Mouse (Mus musculus) embryo, embryonic 9.5 days (tissue): ENCODE measurements at regions not wholly inside any gene's neighbourhood (a gene's known extent, or its start where the extent isn't known, plus 50 kb on each side); places are given as distances from the start of the nearest gene placed in this dataset.
A peak's percentile ranks its signal among the peaks of the same experiment; 100 is the strongest.

Experiments used
- DNase-seq: peaks from one replicate; pipeline ENCODE4 v3.0.0-alpha.2; 2017; ENCODE audit errors: extremely low spot score

DNA sequence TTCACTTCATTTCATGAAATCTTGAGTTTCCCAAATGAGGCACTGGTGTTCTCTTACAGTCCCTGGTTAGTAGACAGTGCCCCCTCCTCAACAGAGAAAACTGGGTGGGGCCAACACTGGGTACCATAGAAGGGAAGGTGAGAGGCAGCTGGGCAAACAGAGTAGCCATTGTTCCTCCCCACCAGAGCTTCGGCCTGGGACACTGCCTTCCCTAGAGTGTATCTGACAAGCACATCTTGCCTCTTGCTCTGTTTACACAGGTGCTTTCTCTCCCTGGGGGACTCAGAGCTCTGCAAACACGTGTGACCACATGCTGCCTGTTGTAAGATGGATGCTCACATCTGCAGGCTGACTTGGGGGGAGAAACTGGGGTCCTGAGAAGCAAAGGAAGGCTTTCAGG, 100.8 kb upstream of the Tnp1 start:
- DNase-seq: peak; percentile 58

DNA sequence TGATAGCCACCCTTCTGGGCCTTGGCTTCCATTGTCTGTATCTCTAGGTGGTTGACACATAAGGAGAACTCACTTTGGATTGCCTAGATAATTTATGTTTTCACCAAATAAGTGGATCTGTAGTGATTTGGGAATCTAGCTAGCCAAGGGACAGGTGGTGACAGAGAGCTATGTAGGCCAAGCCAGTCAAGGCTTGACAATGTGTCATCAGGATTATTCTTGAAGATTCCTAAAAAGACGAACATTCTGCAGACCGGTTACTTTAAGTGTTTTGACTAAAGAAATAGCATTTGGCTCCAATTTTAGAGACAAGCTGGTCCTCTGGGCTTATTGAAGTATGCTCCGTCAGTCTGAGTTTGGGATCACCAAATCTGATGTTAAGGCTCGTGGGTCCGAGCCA, 100.1 kb upstream of the Tnp1 start:
- DNase-seq: no peak

DNA sequence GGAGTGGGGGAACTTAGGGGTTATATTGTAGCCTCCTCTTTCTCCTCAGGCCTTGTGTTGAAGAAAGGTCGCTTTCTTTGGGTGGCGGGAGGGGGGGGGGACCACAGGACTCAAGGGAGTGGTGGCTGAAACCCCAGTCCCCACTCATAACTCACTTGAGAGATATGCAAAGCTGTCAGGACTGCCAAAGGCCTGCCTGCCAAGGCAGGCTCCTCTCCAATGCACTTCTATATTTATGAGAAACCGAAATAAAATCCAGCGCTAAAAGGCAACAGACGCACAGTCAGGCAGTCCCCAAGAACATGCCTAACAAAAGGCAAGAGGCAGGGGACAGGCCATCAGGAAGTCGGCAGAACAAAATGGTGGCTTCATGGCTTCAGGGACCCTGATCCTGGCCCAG, 97.4 kb upstream of the Tnp1 start:
- no peak for DNase-seq

DNA sequence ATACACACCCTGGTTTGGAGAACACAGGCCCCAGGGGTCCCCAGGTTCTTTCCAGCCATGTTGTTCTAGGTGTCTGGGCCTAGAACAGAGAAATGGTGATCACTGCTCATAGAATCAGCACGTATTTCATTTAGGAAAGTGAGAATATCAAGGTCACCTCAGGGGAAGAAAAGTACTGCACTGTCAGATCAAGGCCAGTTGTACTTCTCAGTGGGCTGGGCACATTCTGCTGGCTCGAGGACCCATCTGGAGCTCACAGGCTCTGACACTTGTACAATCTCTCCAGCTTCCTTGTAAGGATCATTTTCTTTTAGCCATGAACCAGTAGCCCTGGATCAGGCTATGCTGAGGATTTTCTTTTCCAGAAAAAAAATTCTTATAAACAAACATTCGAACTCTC, 97.0 kb upstream of the Tnp1 start:
- DNase-seq: no peak

DNA sequence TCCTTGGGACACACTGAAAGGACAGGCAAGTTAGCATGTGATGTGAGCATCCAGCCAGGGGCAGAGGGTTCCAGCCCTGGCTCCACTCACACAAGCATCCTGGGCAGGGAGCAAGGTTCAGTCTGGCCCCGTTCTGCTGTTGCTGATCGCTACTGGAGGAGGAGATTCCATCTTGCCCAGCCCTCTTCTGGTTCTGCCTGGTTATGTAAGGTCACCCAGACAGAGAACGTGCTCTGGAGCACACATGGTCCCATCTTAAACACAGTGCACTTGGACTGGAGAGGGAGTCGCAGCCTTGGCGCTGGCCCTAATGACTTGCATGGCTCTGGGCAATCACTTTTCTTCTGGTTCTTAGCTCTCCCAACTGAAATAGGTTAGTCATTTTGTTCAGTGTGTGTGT, 96.2 kb upstream of the Tnp1 start:
- no peak for DNase-seq

DNA sequence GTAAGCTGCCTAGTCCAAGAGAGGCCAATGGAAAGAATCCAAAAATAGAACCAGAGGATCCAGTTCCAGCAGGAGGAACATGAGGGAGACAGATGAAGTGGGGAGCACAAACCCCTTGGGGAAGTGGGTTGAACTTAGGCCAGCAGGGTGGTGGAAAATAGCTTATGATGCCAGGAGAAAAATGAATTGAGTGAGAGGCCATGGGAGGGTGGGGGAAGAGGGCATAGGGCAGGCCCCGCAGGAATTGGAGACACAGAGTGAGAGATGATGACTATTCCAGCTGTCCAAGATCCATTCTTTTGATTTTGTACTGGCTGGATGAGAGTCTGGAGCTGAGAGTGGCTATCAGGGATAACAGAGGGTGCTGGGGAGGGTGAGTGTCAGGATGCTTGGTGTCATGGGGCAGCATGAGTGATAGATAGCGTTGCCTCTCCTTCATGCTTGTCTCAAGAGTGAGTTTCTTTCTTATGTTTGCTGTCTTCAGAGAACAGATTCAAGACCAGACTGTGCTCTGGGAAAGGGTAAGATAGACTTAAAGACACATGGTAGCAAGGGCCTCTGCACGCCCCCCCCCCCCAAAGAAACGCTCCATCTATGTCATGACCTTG, 90.3 kb upstream of the Tnp1 start:
- DNase-seq: no peak

DNA sequence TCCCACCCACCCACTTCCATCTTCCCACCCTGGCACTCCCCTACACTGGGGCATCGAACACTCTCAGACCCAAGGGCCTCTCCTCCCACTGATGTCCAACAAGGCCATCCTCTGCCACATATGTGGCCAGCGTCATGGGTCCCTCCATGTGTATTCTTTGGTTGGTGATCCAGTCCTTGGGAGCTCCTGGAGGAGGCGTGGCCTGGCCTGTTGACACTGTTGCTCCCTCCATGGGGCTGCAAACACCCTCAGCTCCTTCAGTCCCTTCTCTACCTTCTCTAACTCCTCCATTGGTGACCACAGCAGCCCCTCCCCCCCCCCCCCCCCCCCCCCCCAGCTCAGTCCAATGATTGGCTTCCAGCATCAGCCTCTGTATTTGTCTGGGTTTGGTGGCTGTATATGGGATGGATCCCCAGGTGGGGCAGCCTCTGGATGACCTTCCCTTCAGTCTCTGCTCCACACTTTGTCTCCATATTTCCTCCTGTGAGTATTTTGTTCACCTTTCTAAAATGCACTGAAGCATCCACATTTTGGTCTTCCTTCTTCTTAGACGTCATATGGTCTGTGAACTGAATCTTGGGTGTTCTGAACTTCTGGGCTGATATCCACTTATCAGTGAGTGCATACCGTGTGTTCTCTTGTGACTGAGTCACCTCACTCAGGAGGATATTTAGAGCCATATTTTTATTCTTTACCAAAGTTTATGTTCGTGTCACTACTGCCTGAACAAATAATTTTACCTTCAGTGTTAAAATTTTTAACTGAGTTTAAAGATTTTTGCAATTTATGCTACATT, 82.1 kb upstream of the Tnp1 start:
- DNase-seq: no peak

DNA sequence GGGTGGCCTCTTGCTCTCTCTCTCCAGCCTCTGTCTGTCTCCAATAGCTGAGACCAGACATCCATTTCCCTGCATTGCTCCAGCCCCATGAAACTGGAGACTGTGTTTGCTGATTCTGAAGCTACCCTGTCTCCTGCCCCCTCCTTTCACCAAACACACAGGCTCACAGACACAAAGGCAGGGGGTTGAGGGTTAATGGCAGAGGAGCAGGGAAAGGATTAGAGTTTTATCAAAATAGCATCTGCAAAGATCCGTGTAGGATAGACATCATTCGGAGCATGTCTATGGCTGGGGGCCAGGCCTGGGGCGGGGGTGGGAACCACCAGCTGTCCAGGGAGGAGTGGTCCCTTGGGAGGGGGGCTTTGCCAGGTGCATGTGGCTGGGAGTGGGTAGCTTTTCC, 73.9 kb upstream of the Tnp1 start:
- DNase-seq: peak; percentile 52

DNA sequence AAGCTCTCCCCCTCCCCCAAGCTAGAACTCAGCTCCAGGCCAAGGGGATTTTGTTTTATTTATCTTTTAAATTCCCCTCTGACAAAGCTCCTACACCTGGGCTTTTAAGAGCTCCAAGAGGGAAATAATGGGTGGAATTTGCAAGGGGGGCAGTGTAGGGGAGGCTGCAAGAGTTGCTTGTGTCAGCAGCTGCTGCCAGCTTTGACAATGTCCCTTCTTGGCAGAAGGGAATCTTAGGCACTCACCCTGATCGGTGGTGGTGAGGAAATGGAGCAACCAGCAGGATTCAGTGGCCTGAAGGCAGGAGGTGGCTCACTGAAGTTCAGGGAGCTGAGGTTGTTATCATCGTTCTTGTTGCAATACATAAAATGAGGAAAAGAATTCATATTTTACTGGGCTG, 72.8 kb upstream of the Tnp1 start:
- DNase-seq: no peak

DNA sequence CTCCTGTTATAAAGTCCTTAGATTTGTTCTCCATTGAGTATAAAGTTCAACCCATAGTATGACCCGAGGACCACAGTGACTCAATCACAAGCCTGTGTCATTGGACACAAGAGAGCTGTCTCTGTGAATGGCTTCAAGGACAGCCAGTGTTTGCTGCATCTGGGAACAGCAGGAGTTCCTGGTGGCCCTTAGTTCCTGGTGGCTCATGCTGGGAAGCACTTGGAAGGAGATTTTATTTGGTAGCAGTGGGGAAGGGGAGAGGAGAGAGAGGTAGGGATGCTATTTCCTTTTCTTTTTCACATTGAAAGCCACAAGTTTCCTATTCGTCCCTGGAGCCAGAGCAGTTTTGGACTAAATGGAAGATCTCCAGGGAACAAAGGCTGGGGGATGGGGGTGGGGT, 69.2 kb upstream of the Tnp1 start:
- no peak for DNase-seq

DNA sequence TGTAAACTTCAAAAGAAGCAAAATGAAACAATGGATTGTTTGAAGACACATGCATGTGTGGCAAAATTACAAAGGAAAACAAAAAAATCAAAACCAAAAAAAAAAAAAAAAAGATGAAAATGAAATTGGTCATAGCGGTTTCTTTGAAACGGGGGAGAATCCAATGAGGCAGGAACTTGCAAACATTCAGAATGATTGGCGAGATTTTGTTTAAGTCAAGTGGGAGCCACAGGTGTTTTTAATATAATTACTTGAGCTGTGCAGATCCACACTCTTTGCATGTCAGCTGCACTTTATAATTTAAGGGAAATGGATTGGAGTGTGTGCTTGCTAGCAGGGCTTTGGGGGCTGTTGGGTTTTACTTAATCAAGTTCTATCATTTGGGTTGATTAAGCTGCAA, 67.7 kb upstream of the Tnp1 start:
- DNase-seq: no peak

DNA sequence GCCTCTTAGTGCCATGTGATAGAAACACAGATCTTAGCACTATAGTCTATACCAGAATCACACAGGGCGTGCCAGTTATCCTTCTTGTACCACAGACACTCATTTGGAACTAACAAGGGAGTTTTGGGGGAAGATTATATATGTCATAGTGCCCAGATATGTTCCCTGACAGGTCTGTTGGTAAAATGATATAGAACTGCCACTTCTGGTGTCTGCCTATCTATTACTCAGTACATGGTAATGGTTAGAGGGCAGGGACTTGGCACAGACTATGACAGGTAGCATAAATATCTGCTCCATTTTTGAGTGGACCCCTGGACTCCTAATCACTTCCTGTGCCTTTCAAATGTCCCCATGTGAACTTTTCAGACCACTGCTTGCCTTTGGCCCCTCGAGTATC, 63.8 kb upstream of the Tnp1 start:
- no peak for DNase-seq

DNA sequence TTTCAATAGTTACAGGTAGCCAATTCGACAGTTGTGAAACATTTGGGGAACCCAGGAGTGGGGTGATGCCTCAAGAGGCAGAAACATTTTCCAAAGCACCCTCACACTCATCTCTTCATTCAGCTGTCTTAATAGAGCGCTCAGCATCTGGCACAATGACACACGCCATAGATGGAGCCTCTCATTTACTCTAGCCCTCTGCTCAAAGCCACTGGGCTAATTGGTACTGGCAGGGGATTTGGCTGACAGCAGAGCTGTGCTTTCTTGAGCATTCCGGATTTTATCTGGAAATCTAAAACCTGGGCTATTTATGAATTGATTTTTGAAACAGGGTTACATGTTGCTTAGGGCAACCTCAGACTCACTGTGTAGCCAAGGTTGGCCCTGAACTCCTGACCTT, 61.4 kb upstream of the Tnp1 start:
- no peak for DNase-seq

DNA sequence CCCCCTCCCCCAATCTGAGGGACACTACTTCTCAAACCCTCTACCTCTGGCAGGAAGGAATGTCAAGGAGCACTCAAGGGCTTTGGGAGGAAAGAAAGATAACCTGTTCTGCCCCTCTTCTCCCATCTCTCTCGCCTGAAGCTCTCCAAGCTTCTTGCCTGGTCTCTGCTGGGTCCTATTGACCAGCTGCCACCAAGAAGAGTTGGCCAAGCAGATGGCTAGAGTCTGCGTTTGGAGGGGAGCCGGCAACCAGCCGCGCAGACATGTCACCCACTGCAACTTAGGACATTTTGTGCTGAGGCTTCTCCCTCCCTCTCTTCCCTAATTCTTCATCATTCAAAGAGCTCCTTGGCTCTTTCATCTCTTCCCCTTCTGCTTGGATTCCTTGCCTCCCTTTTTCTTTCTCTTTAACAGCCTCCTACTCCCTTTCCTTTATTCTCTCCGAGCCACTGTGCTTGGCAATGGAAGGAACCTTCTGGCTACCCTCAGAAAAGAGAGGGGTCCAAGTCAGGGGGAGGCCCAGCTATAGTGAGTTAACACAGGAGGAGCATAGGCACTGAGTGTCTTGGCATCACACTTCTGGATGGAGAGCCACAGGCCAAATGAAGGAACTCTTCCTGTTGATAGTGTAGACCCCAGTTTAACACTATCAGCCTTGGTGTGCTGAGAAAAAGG, 60.1 kb upstream of the Tnp1 start:
- no peak for DNase-seq

DNA sequence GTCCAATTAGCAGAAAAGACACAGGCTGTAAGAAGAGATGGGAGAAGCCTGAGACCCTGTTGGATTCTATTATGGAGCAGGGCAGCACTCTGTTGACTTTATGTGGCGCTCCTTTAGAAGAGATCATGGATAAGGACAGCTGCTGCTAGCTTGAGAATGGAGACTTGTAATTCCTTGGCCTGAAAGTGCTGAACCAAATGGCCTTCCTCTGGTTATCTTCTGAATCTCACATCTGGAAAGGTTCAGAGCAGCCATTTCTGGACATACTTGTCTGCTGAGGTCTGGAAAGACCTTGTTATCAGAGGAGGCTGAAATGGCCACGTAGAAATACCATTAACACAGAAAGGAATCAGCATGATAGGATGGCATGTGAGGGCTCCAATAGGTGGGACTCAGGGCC, 59.5 kb upstream of the Tnp1 start:
- DNase-seq: no peak

DNA sequence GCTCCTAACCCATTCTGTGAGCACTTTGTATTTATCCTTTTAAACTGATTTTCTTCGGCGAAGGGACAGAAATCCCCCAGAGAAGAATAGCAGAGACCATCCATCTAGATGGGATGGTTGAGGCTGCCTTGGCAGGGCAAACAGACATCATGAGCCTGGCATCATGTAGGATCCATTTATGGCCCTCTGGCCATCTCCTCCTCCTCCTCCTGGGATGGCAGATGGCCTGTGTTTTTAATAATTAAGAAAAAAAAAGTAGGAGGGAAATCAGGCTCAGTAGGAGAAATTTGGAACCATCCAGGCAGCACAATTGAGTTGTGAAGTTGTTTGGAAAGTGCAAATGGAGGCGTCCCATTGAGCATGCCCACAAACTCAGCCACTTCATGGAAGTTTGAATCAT, 58.8 kb upstream of the Tnp1 start:
- DNase-seq: no peak

DNA sequence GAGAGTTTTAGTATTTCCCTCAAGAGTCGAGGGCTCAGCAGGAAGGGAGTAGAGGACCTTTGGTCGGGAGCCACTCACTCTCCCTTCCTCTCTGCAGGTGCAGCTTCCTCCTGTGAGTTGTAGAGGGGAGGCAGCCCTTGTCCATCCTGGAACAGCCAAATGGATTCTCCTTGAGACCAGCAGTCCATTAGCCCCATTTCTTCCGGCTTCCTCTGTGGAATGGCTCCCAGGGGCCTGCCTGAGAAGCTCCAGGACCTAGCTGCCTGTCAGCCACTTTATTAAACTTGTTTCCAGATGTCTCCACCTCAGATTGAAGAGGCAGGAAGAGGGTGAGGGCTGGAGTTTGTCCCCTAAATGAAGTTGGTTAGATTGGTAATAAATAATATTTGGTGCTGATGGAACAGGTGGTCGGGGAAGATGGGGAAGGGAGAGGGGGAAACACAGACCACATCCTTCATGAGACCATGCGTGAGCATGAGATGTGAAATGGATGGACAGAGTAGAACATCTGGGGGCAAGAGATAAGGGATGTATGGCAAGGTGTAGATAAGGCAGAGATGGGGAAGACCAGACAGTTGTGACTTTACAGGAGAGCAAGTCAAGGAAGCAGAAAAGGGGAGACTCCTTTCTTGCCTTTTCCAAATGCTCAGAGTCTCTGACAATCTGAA, 56.7 kb upstream of the Tnp1 start:
- DNase-seq: no peak

DNA sequence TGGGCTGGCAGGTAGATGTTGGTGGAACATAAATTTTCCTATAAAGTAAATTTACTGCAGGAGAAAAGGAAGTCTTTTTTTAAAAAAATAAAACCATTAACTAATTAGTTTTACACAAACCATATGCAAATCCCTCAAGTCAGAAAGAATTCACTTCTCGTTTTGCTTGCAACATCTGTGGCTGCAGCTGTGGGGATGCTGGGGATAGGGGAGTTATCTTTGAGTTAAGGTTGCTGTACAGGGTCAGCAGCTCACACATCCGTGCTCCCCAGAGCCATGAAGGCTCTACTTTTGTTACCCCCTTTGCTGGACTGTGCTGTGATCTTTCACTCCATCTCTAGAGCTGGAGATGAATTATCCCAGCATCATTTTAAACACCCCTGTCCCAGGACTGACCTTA, 54.4 kb upstream of the Tnp1 start:
- no peak for DNase-seq
